Mouse (Mus musculus) bone marrow macrophage, adult 2 months (primary cell): Measurements from ENCODE around the gene Acin1.

Experiments used
- CTCF ChIP-seq: IDR thresholded peaks from 2 replicates; pipeline ENCODE4 v1.5.1; 2012; ENCODE audit warnings: low read depth, mild to moderate bottlenecking, low read length, moderate library complexity
- POLR2A ChIP-seq: IDR thresholded peaks from 2 replicates; pipeline ENCODE4 v1.6.1; 2012; ENCODE audit warnings: mild to moderate bottlenecking, low read depth, low read length, borderline replicate concordance

- TF ChIP-seq POLR2A (no peak), CTCF (no peak)
Measured at GRCm38 (mm10) chr14:54616226-54616825, 70.4 kb downstream of the Acin1 start.
